Mouse (Mus musculus): ENCODE results near the gene 0610010K14Rik.

DNA sequence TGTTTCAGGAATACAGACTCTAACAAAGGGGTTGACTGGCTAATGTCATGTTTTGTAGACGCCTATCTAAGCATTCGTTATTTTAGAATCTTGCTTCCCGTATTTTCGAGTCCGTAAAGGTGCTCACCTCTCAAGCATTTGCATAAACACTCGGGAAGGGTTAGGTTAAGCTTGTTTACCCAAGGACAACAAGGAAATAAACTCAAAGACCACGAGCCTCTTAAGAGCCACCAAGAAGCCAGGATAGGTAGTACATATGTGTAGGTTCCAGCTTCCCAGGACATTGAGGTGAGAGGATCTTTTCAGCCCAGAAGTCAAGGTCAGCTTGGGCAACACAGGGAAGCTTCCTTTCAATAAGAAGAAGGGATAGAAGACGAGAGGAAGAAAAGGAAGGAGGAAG, 38.6 kb downstream of the 0610010K14Rik start:
- TF ChIP-seq CTCF (IDR thresholded peaks at IDR 0.05; ENCODE audit: low read depth, low read length) = no peak
- TF ChIP-seq POLR2A (IDR thresholded peaks at IDR 0.05; ENCODE audit: insufficient read depth, low read length) = no peak
- TF ChIP-seq EP300 (IDR thresholded peaks at IDR 0.05; ENCODE audit: insufficient read depth, low read depth, low read length) = no peak

Data from ES-Bruce4 (cell line).